Mouse (Mus musculus) midbrain, embryonic 14.5 days (tissue): Measurements from ENCODE around the gene Fras1. TPM values are rescaled to one million over a fixed set of nuclear protein-coding genes. Genes with fewer than 3 reads are reported as not detected.
A peak's percentile ranks its signal among the peaks of the same experiment; 100 is the strongest.

Experiments used
- ATAC-seq: fragments of 200-750 bp; cut with Nextera tagmentation; 2 replicates; pipeline ENCODE4 v1.8.0; 2017; ENCODE audit warnings: moderate number of reproducible peaks, moderate library complexity; ENCODE audit not compliant: low FRiP score, low TSS enrichment
- DNase-seq: peaks from one replicate; pipeline ENCODE4 v3.0.0-alpha.2; 2015
- H3K27ac ChIP-seq: fragments of 300-500 bp; sonication (generic); replicated peaks from 2 replicates; pipeline ENCODE4 v1.5.1; 2014; ENCODE audit warnings: mild to moderate bottlenecking, low read depth, low read length, moderate library complexity
- H3K27me3 ChIP-seq: fragments of 300-500 bp; sonication (generic); 2 replicates; pipeline ENCODE4 v1.6.1; 2014; ENCODE audit warnings: low read length, control low read depth, mixed read lengths; ENCODE audit not compliant: control insufficient read depth, insufficient read depth
- H3K36me3 ChIP-seq: fragments of 300-500 bp; sonication (generic); 2 replicates; pipeline ENCODE4 v1.6.1; 2014; ENCODE audit warnings: low read length, control low read depth; ENCODE audit not compliant: control insufficient read depth, insufficient read depth
- H3K4me1 ChIP-seq: fragments of 300-500 bp; sonication (generic); 2 replicates; pipeline ENCODE4 v1.6.1; 2014; ENCODE audit warnings: mild to moderate bottlenecking, antibody characterized with exemption, low read length, control low read depth; ENCODE audit not compliant: control insufficient read depth, insufficient read depth
- H3K4me2 ChIP-seq: fragments of 300-500 bp; sonication (generic); 2 replicates; pipeline ENCODE4 v1.6.1; 2014; ENCODE audit warnings: mild to moderate bottlenecking, low read length, moderate library complexity
- H3K4me3 ChIP-seq: fragments of 300-500 bp; sonication (generic); replicated peaks from 2 replicates; pipeline ENCODE4 v1.5.1; 2014; ENCODE audit warnings: low read depth, low read length
- H3K9ac ChIP-seq: fragments of 300-500 bp; sonication (generic); replicated peaks from 2 replicates; pipeline ENCODE4 v1.6.1; 2014; ENCODE audit warnings: mild to moderate bottlenecking, low read length, moderate library complexity
- H3K9me3 ChIP-seq: fragments of 300-500 bp; sonication (generic); 2 replicates; pipeline ENCODE4 v1.6.1; 2016; ENCODE audit warnings: low read length, control low read depth, mixed read lengths; ENCODE audit not compliant: control insufficient read depth
- WGBS: fragments of 180-500 bp; shearing (Covaris S2); extraction: QIAGEN DNeasy Blood & Tissue Kit; methylation state at CpG from one replicate; pipeline ENCODE4 v1.1.7; 2014; 5-methylcytosine and 5-hydroxymethylcytosine counted together
- polyA plus RNA-seq: library from polyadenylated mRNA; unstranded; fragments of >200 nt; fragmentation: Nextera tagmentation; extraction: Ambion mirVana; gene quantifications from 2 replicates; pipeline ENCODE4 v1.2.1, GENCODE M21; 2014

The Fras1 gene
- polyA plus RNA-seq, 1 experiment from 2014 or later = 7.8 TPM

- DNase-seq (no peak), ATAC-seq (no peak)
- no peaks in the 10 kb centered on the region for H3K9me3 ChIP-seq
- H3K4me3 ChIP-seq = no peak overlapping the region
- WGBS = 93% methylated on average over 2 of the region's 2 CpGs
- H3K27ac ChIP-seq = no peak overlapping the region
- H3K36me3 ChIP-seq = no peaks in the 10 kb centered on the region
- H3K4me1 ChIP-seq = no peaks in the 10 kb centered on the region
- no peaks in the 10 kb centered on the region for H3K27me3 ChIP-seq
- H3K4me2 ChIP-seq = no peak overlapping the region
- H3K9ac ChIP-seq = no peak overlapping the region
These were observed 246.5 kb downstream of the Fras1 start for GRCm38 (mm10) chr5:96620209-96620608.

- Histone ChIP-seq H3K27ac (no peak overlapping the region), H3K4me3 (no peak overlapping the region), H3K36me3 (no peaks in the 10 kb centered on the region), H3K9me3 (no peaks in the 10 kb centered on the region), H3K4me2 (no peak overlapping the region), H3K9ac (no peak overlapping the region), H3K4me1 (no peaks in the 10 kb centered on the region), H3K27me3 (no peaks in the 10 kb centered on the region)
- DNase-seq (no peak), ATAC-seq (no peak)
- WGBS = 92% methylated on average over 5 of the region's 5 CpGs
These were observed 246.9 kb downstream of the Fras1 start for GRCm38 (mm10) chr5:96620618-96621017.

- Histone ChIP-seq H3K4me3 (no peak overlapping the region), H3K9me3 (no peaks in the 10 kb centered on the region), H3K9ac (no peak overlapping the region), H3K4me2 (no peak overlapping the region), H3K27ac (no peak overlapping the region), H3K36me3 (no peaks in the 10 kb centered on the region), H3K4me1 (no peaks in the 10 kb centered on the region), H3K27me3 (no peaks in the 10 kb centered on the region)
- no peak for DNase-seq
- ATAC-seq = no peak
- WGBS = 69% methylated on average over 5 of the region's 5 CpGs
These were observed 249.0 kb downstream of the Fras1 start for GRCm38 (mm10) chr5:96622604-96623352.

GRCm38 (mm10) chr5:96629851-96630250 is 256.1 kb downstream of the Fras1 start:
- Histone ChIP-seq H3K9me3 (no peaks in the 10 kb centered on the region), H3K9ac (no peak overlapping the region), H3K4me2 (no peak overlapping the region), H3K27me3 (no peaks in the 10 kb centered on the region), H3K4me1 (peaks cover 6% of the 10 kb centered on the region; the same call in 1 of the 2 replicates), H3K4me3 (no peak overlapping the region), H3K27ac (peak overlapping the region; percentile 26; the same call in 1 of the 2 replicates), H3K36me3 (no peaks in the 10 kb centered on the region)
- 56% methylated on average over 8 of the region's 8 CpGs for WGBS
- ATAC-seq (peak; percentile 48; the same call in 1 of the 2 replicates), DNase-seq (peak; percentile 54)

GRCm38 (mm10) chr5:96635146-96635862 is 261.5 kb downstream of the Fras1 start:
- H3K4me1 ChIP-seq = no peaks in the 10 kb centered on the region; the same call in 1 of the 2 replicates
- whole genome bisulfite sequencing = 73% methylated on average over 17 of the region's 17 CpGs
- ATAC-seq (no peak; the same call in 1 of the 2 replicates), DNase-seq (no peak)
- H3K27ac ChIP-seq = no peak overlapping the region
- H3K4me3 ChIP-seq = no peak overlapping the region
- H3K9ac ChIP-seq = no peak overlapping the region
- no peak overlapping the region for H3K4me2 ChIP-seq
- H3K36me3 ChIP-seq = no peaks in the 10 kb centered on the region
- no peaks in the 10 kb centered on the region for H3K9me3 ChIP-seq
- no peaks in the 10 kb centered on the region for H3K27me3 ChIP-seq

- Histone ChIP-seq H3K27me3 (no peaks in the 10 kb centered on the region), H3K27ac (no peak overlapping the region), H3K9me3 (no peaks in the 10 kb centered on the region), H3K9ac (no peak overlapping the region), H3K4me3 (no peak overlapping the region), H3K4me2 (no peak overlapping the region), H3K36me3 (no peaks in the 10 kb centered on the region), H3K4me1 (no peaks in the 10 kb centered on the region)
- DNase-seq (no peak), ATAC-seq (no peak)
- WGBS = 83% methylated on average over 5 of the region's 5 CpGs
These were observed 262.1 kb downstream of the Fras1 start for GRCm38 (mm10) chr5:96635866-96636265.

GRCm38 (mm10) chr5:96639213-96639910 is 265.6 kb downstream of the Fras1 start:
- Histone ChIP-seq H3K27ac (no peak overlapping the region), H3K36me3 (no peaks in the 10 kb centered on the region), H3K27me3 (no peaks in the 10 kb centered on the region), H3K4me3 (no peak overlapping the region), H3K9me3 (no peaks in the 10 kb centered on the region), H3K4me1 (no peaks in the 10 kb centered on the region), H3K9ac (no peak overlapping the region), H3K4me2 (no peak overlapping the region)
- DNase-seq = no peak
- 87% methylated on average over 6 of the region's 6 CpGs for WGBS
- ATAC-seq = no peak

- Histone ChIP-seq H3K9ac (no peak overlapping the region), H3K4me1 (no peaks in the 10 kb centered on the region), H3K4me3 (no peak overlapping the region), H3K27ac (no peak overlapping the region), H3K36me3 (no peaks in the 10 kb centered on the region), H3K9me3 (no peaks in the 10 kb centered on the region), H3K27me3 (no peaks in the 10 kb centered on the region), H3K4me2 (no peak overlapping the region)
- DNase-seq (no peak), ATAC-seq (no peak)
- WGBS = 92% methylated on average over 2 of the region's 2 CpGs
These were observed 267.5 kb downstream of the Fras1 start for GRCm38 (mm10) chr5:96641297-96641696.
